Mouse (Mus musculus): ENCODE results near the gene Dock7.

GRCm38 (mm10) chr4:99064524-99064923, 56.2 kb downstream of the Dock7 start:
- TF ChIP-seq CTCF (IDR thresholded peaks at IDR 0.05) (no peak), POLR2A (IDR thresholded peaks at IDR 0.05; ENCODE audit: insufficient read depth, low read depth, low read length) (no peak), EP300 (IDR thresholded peaks at IDR 0.05; ENCODE audit: insufficient read depth, low read depth, low read length) (no peak)
